Mouse (Mus musculus) heart, embryonic 11.5 days (tissue): ENCODE results near the gene Olfr136. TPM values are rescaled to one million over a fixed set of nuclear protein-coding genes. Genes with fewer than 3 reads are reported as not detected.

Experiments
- ATAC-seq: fragments of 200-750 bp; cut with Nextera tagmentation; replicated peaks from 2 replicates; pipeline ENCODE4 v1.8.0; 2017; ENCODE audit warnings: moderate library complexity; ENCODE audit not compliant: insufficient number of reproducible peaks, low FRiP score, low TSS enrichment
- H3K27ac ChIP-seq: fragments of 300-500 bp; sonication (generic); 2 replicates; pipeline ENCODE4 v1.5.1; 2014; ENCODE audit warnings: mild to moderate bottlenecking, low read depth, low read length
- H3K27me3 ChIP-seq: fragments of 300-500 bp; sonication (generic); 2 replicates; pipeline ENCODE4 v1.6.1; 2014; ENCODE audit warnings: mild to moderate bottlenecking, low read length, mixed read lengths; ENCODE audit not compliant: control insufficient read depth, insufficient read depth
- H3K36me3 ChIP-seq: fragments of 300-500 bp; sonication (generic); 2 replicates; pipeline ENCODE4 v1.6.1; 2014; ENCODE audit warnings: mild to moderate bottlenecking, low read length, moderate library complexity, mixed read lengths; ENCODE audit not compliant: control insufficient read depth, insufficient read depth
- H3K4me1 ChIP-seq: fragments of 300-500 bp; sonication (generic); 2 replicates; pipeline ENCODE4 v1.6.1; 2014; ENCODE audit warnings: low read length; ENCODE audit not compliant: control insufficient read depth, insufficient read depth
- H3K4me2 ChIP-seq: fragments of 300-500 bp; sonication (generic); 2 replicates; pipeline ENCODE4 v1.6.1; 2014; ENCODE audit warnings: mild to moderate bottlenecking, moderate library complexity
- H3K4me3 ChIP-seq: fragments of 300-500 bp; sonication (generic); 2 replicates; pipeline ENCODE4 v1.5.1; 2014; ENCODE audit warnings: low read depth, low read length
- H3K9ac ChIP-seq: fragments of 300-500 bp; sonication (generic); 2 replicates; pipeline ENCODE4 v1.6.1; 2014; ENCODE audit warnings: mild to moderate bottlenecking, low read depth, low read length, moderate library complexity
- H3K9me3 ChIP-seq: fragments of 300-500 bp; sonication (generic); replicated peaks from 2 replicates; pipeline ENCODE4 v1.6.1; 2016; ENCODE audit warnings: low read length; ENCODE audit not compliant: control insufficient read depth
- polyA plus RNA-seq: library from polyadenylated mRNA; unstranded; fragments of >200 nt; fragmentation: Nextera tagmentation; extraction: Ambion mirVana; gene quantifications from 2 replicates; pipeline ENCODE4 v1.2.1, GENCODE M21; 2014

Olfr136 gene
- not detected in 2 replicates for polyA plus RNA-seq

GRCm38 (mm10) chr17:38329531-38329930, at the start of gene Olfr136:
Olfr136 (plus strand) TSS chr17:38329831.
- Histone ChIP-seq H3K9ac (no peak within 1 kb of the TSS), H3K36me3 (no peaks in the 10 kb centered on the region), H3K4me3 (no peak within 1 kb of the TSS), H3K9me3 (0 out of 2 replicates have a peak, but pooled peaks cover 3% of the 10 kb centered on the region), H3K4me2 (no peak within 1 kb of the TSS), H3K4me1 (no peaks in the 10 kb centered on the region), H3K27me3 (no peaks in the 10 kb centered on the region), H3K27ac (no peak within 1 kb of the TSS)
- no peak for ATAC-seq

- Histone ChIP-seq H3K4me1 (no peaks in the 10 kb centered on the region), H3K4me2 (no peak within 1 kb of the TSS), H3K4me3 (no peak within 1 kb of the TSS), H3K9ac (no peak within 1 kb of the TSS), H3K9me3 (0 out of 2 replicates have a peak, but pooled peaks cover 2% of the 10 kb centered on the region), H3K27ac (no peak within 1 kb of the TSS), H3K27me3 (no peaks in the 10 kb centered on the region), H3K36me3 (no peaks in the 10 kb centered on the region)
- no peak for ATAC-seq
Observed at GRCm38 (mm10) chr17:38307470-38307869, 22.2 kb upstream of the Olfr136 start, which contains the start of gene Olfr137. Olfr137 (minus strand) TSS chr17:38307570.

Other genes with a start within 250 kb of the Olfr136 start
- gene Olfr131, start 241.1 kb upstream of the Olfr136 start, polyA plus RNA-seq, result not detected in 2 replicates
- gene Olfr132, start 195.3 kb upstream of the Olfr136 start, polyA plus RNA-seq, result not detected in 2 replicates
- gene Olfr133, start 184.6 kb upstream of the Olfr136 start, polyA plus RNA-seq, result not detected in 2 replicates
- gene Olfr134, start 158.4 kb upstream of the Olfr136 start, polyA plus RNA-seq, result not detected in 2 replicates
- not detected in 2 replicates for gene Olfr135, start 125.5 kb upstream of the Olfr136 start, polyA plus RNA-seq
- gene Olfr138, start 68.8 kb upstream of the Olfr136 start, polyA plus RNA-seq, result not detected in 2 replicates
- gene Olfr137, start 22.3 kb upstream of the Olfr136 start, polyA plus RNA-seq, result not detected in 2 replicates
- gene Esp36, start 90.4 kb downstream of the Olfr136 start, polyA plus RNA-seq, result not detected in 2 replicates
- gene Esp34, start 224.4 kb downstream of the Olfr136 start, polyA plus RNA-seq, result not detected in 2 replicates